Mouse (Mus musculus): ENCODE results near the gene Slc25a28.

DNA sequence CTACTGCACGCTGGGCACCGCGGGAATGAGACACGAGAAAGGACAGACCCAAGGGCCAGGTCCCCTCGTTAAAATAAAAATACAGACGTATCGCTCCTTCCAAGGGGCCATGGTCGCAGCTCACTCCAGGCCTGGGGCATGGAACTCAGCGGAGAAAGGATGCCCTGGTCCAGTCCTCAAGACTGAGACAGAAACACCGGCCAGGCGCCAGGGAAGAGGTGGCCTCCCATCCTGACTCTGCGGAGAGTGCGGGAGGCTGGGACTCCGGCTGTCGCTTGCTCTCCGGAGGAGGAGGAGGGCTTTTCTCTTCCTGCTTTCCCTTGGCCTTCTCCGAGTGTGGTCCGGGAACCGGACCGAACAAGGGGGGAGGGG lies 59.6 kb downstream of the Slc25a28 start:
- TF ChIP-seq CTCF (IDR thresholded peaks at IDR 0.05): no peak
- TF ChIP-seq EP300 (IDR thresholded peaks at IDR 0.05): no peak
